Mouse (Mus musculus): Measurements from ENCODE around the gene Chuk. TPM values are rescaled to one million over a fixed set of nuclear protein-coding genes. Genes with fewer than 3 reads are reported as not detected.
A peak's percentile ranks its signal among the peaks of the same experiment; 100 is the strongest.

Chuk gene
- polyA plus RNA-seq, 1 experiment from 2014 or later: 32.8 TPM

- Histone ChIP-seq H3K4me3 (ENCODE audit: low read depth, low read length) (no peak overlapping the region), H3K27ac (ENCODE audit: low read length) (no peak overlapping the region), H3K4me1 (ENCODE audit: insufficient read depth, low read depth, low read length) (peaks cover 2% of the 10 kb centered on the region; the same call in 1 of the 2 replicates), H3K9ac (replicated peaks; ENCODE audit: low read depth) (no peak overlapping the region), H3K4me2 (replicated peaks; ENCODE audit: low read depth, low read length) (no peak overlapping the region), H3K9me3 (ENCODE audit: low read length) (no peaks in the 10 kb centered on the region), H3K36me3 (ENCODE audit: insufficient read depth, low read length) (peaks cover 15% of the 10 kb centered on the region; the same call in 1 of the 2 replicates), H3K27me3 (replicated peaks; ENCODE audit: insufficient read depth, low read length) (no peaks in the 10 kb centered on the region)
- DNase-seq (ENCODE audit: low spot score) (no peak), ATAC-seq (no peak)
- no peak for TF ChIP-seq CTCF (IDR thresholded peaks at IDR 0.05)
- TF ChIP-seq EP300 (IDR thresholded peaks at IDR 0.05): no peak
These were observed 6.4 kb downstream of the Chuk start for GRCm38 (mm10) chr19:44100840-44101239.

GRCm38 (mm10) chr19:44086278-44086677 lies 21.0 kb downstream of the Chuk start:
- H3K4me1 ChIP-seq (ENCODE audit: insufficient read depth, low read depth, low read length): no peaks in the 10 kb centered on the region
- TF ChIP-seq EP300 (IDR thresholded peaks at IDR 0.05) (no peak), CTCF (IDR thresholded peaks at IDR 0.05) (no peak)
- no peak overlapping the region for H3K27ac ChIP-seq (ENCODE audit: low read length)
- H3K36me3 ChIP-seq (ENCODE audit: insufficient read depth, low read length): peaks cover 11% of the 10 kb centered on the region
- DNase-seq (ENCODE audit: low spot score) (no peak), ATAC-seq (peak; percentile 28; the same call in 1 of the 2 replicates)
- no peaks in the 10 kb centered on the region for H3K27me3 ChIP-seq (replicated peaks; ENCODE audit: insufficient read depth, low read length)
- no peaks in the 10 kb centered on the region for H3K9me3 ChIP-seq (ENCODE audit: low read length)
- 79% methylated on average over 3 of the region's 3 CpGs for WGBS
- H3K9ac ChIP-seq (replicated peaks; ENCODE audit: low read depth): no peak overlapping the region
- H3K4me2 ChIP-seq (replicated peaks; ENCODE audit: low read depth, low read length): no peak overlapping the region
- no peak overlapping the region for H3K4me3 ChIP-seq (ENCODE audit: low read depth, low read length)

- no peak for DNase-seq (ENCODE audit: low spot score)
- Histone ChIP-seq H3K4me2 (replicated peaks; ENCODE audit: low read depth, low read length) (no peak overlapping the region), H3K36me3 (ENCODE audit: insufficient read depth, low read length) (peaks cover 22% of the 10 kb centered on the region; the same call in 1 of the 2 replicates), H3K4me3 (ENCODE audit: low read depth, low read length) (no peak overlapping the region), H3K4me1 (ENCODE audit: insufficient read depth, low read depth, low read length) (no peaks in the 10 kb centered on the region), H3K27ac (ENCODE audit: low read length) (no peak overlapping the region), H3K9me3 (ENCODE audit: low read length) (no peaks in the 10 kb centered on the region), H3K9ac (replicated peaks; ENCODE audit: low read depth) (no peak overlapping the region), H3K27me3 (replicated peaks; ENCODE audit: insufficient read depth, low read length) (no peaks in the 10 kb centered on the region)
- WGBS: 80% methylated on average over 2 of the region's 2 CpGs
- no peak for ATAC-seq
- TF ChIP-seq CTCF (IDR thresholded peaks at IDR 0.05): no peak
- TF ChIP-seq EP300 (IDR thresholded peaks at IDR 0.05): no peak
These were observed 26.4 kb downstream of the Chuk start for GRCm38 (mm10) chr19:44080920-44081319.

- peaks cover 30% of the 10 kb centered on the region; the same call in 1 of the 2 replicates for H3K36me3 ChIP-seq (ENCODE audit: insufficient read depth, low read length)
- H3K9ac ChIP-seq (replicated peaks; ENCODE audit: low read depth): no peak overlapping the region
These were observed 27.3 kb downstream of the Chuk start for GRCm38 (mm10) chr19:44080023-44080422.

DNA sequence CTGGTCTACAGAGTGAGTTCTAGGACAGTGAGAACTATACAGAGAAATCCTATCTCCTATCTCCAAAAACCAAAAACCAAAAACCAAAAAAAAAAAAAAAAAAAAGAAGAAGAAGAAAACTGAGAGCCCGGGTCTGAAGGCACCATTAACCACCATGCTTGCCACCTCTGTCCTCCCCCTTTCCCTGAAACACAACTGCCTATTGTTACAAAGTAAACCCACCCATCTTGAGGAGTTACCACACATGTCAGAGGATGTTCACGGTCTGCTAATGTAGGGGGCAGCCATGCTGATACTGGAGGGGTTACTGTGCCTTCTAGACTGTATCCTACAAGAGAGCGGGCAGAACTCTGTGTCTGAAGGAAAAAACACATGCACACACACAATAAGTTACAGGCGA lies 30.3 kb downstream of the Chuk start:
- DNase-seq (ENCODE audit: low spot score) (no peak), ATAC-seq (no peak)
- 84% methylated on average over 4 of the region's 4 CpGs for WGBS
- no peak overlapping the region for H3K9ac ChIP-seq (replicated peaks; ENCODE audit: low read depth)
- TF ChIP-seq CTCF (IDR thresholded peaks at IDR 0.05) (no peak), EP300 (IDR thresholded peaks at IDR 0.05) (no peak)
- peaks cover 28% of the 10 kb centered on the region; the same call in 1 of the 2 replicates for H3K36me3 ChIP-seq (ENCODE audit: insufficient read depth, low read length)
- H3K27me3 ChIP-seq (replicated peaks; ENCODE audit: insufficient read depth, low read length): no peaks in the 10 kb centered on the region
- no peak overlapping the region for H3K4me3 ChIP-seq (ENCODE audit: low read depth, low read length)
- no peaks in the 10 kb centered on the region for H3K4me1 ChIP-seq (ENCODE audit: insufficient read depth, low read depth, low read length)
- H3K27ac ChIP-seq (ENCODE audit: low read length): no peak overlapping the region
- no peak overlapping the region for H3K4me2 ChIP-seq (replicated peaks; ENCODE audit: low read depth, low read length)
- no peaks in the 10 kb centered on the region for H3K9me3 ChIP-seq (ENCODE audit: low read length)

More at GRCm38 (mm10) chr19:44080023-44080422, 27.3 kb downstream of the Chuk start:
- WGBS: 88% methylated on average over 2 of the region's 2 CpGs
- Histone ChIP-seq H3K4me3 (ENCODE audit: low read depth, low read length) (no peak overlapping the region), H3K27me3 (replicated peaks; ENCODE audit: insufficient read depth, low read length) (no peaks in the 10 kb centered on the region), H3K4me2 (replicated peaks; ENCODE audit: low read depth, low read length) (no peak overlapping the region), H3K27ac (ENCODE audit: low read length) (no peak overlapping the region), H3K9me3 (ENCODE audit: low read length) (no peaks in the 10 kb centered on the region), H3K4me1 (ENCODE audit: insufficient read depth, low read depth, low read length) (no peaks in the 10 kb centered on the region)
- DNase-seq (ENCODE audit: low spot score) (no peak), ATAC-seq (no peak)
- no peak for TF ChIP-seq EP300 (IDR thresholded peaks at IDR 0.05)
- no peak for TF ChIP-seq CTCF (IDR thresholded peaks at IDR 0.05)

- Histone ChIP-seq H3K4me1 (ENCODE audit: insufficient read depth, low read depth, low read length) (no peaks in the 10 kb centered on the region), H3K4me2 (replicated peaks; ENCODE audit: low read depth, low read length) (no peak overlapping the region), H3K9ac (replicated peaks; ENCODE audit: low read depth) (no peak overlapping the region), H3K4me3 (ENCODE audit: low read depth, low read length) (no peak overlapping the region), H3K36me3 (ENCODE audit: insufficient read depth, low read length) (peaks cover 28% of the 10 kb centered on the region; the same call in 1 of the 2 replicates), H3K27me3 (replicated peaks; ENCODE audit: insufficient read depth, low read length) (no peaks in the 10 kb centered on the region), H3K27ac (ENCODE audit: low read length) (no peak overlapping the region), H3K9me3 (ENCODE audit: low read length) (no peaks in the 10 kb centered on the region)
- DNase-seq (ENCODE audit: low spot score): no peak
- 82% methylated on average over 9 of the region's 9 CpGs for WGBS
- TF ChIP-seq EP300 (IDR thresholded peaks at IDR 0.05): no peak
- no peak for TF ChIP-seq CTCF (IDR thresholded peaks at IDR 0.05)
- ATAC-seq: no peak
These were observed 30.8 kb downstream of the Chuk start for GRCm38 (mm10) chr19:44076457-44076856.

GRCm38 (mm10) chr19:44074986-44075385 lies 32.3 kb downstream of the Chuk start:
- TF ChIP-seq CTCF (IDR thresholded peaks at IDR 0.05) (no peak), EP300 (IDR thresholded peaks at IDR 0.05) (no peak)
- Histone ChIP-seq H3K36me3 (ENCODE audit: insufficient read depth, low read length) (peaks cover 23% of the 10 kb centered on the region; the same call in 1 of the 2 replicates), H3K9ac (replicated peaks; ENCODE audit: low read depth) (no peak overlapping the region), H3K4me3 (ENCODE audit: low read depth, low read length) (no peak overlapping the region), H3K9me3 (ENCODE audit: low read length) (no peaks in the 10 kb centered on the region), H3K4me2 (replicated peaks; ENCODE audit: low read depth, low read length) (no peak overlapping the region), H3K4me1 (ENCODE audit: insufficient read depth, low read depth, low read length) (no peaks in the 10 kb centered on the region), H3K27me3 (replicated peaks; ENCODE audit: insufficient read depth, low read length) (no peaks in the 10 kb centered on the region), H3K27ac (ENCODE audit: low read length) (no peak overlapping the region)
- DNase-seq (ENCODE audit: low spot score) (no peak), ATAC-seq (no peak)
- WGBS: 84% methylated on average over 11 of the region's 11 CpGs
